Mouse (Mus musculus) embryo, embryonic 11 days (tissue): Measurements from ENCODE around the gene Ttc8.
"Not testable (repeated sequence)": the region's sequence is repeated elsewhere in the genome, so short reads cannot be mapped to it uniquely, and the experiment has no call there.

Source experiments
- DNase-seq: peaks from one replicate; pipeline ENCODE4 v3.0.0-alpha.2; 2015

The Ttc8 gene

GRCm38 (mm10) chr12:98920194-98920991 lies at the start of gene Ttc8:
TSS of gene Ttc8 (plus strand) at chr12:98920574.
- peak; percentile 95 for DNase-seq

DNA sequence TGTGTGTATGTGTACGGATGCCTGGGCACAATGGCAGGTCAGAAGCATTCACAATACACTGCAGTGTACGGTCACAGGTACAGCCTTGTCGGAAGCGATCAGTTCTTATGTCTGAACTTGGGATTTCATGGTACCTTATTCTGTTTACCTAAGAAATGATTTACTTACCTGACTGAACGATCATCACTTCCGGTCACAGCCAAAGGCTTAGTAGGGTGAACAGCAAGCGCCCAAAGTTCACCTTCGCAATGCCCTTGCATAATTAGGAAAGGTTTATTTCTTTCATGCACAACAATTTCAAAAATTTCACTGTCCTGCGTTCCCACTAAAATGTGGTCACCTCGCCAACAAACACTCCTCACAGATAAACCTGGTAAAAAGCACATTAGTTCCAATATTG lies 47.5 kb upstream of the Ttc8 start:
- DNase-seq: no peak

DNA sequence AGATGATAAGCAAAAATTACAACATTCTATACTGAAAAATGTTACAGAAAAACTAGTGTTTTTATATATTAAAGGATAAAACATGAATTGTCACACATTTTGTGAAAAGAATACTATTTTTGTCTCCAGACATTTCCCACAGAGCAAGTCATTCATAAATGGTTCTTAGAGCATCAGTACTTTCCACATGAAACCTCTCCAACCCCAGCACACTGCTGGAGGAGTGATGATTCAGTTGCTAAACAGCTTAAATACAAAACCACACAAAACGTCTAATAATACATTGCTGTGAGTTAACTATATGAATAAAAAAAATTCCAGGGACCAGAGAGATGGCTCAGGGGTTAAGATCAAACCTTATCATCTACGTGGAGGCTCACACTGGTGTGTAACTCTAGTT lies 45.2 kb upstream of the Ttc8 start:
- DNase-seq: no peak

DNA sequence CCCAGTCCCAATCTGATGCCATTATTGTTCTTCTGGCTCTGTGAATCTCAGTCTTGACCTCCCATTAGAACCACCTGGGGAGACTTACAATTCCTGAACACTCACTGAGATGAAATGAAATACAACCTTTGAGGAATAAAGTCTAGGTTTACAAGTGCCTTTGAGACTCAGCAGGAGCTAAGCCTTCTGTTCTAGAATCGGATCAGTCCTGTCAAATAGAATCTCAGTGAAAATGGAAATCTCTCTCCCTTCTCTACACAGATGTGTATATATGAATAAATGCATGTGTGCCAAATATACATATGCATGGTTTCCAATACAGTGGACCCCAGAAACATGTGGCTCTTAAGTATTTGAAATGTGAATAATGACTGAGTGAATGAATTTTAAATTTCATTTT lies 41.7 kb upstream of the Ttc8 start:
- DNase-seq: no peak

- no peak for DNase-seq
These were observed 38.6 kb upstream of the Ttc8 start for GRCm38 (mm10) chr12:98881796-98882195.

DNA sequence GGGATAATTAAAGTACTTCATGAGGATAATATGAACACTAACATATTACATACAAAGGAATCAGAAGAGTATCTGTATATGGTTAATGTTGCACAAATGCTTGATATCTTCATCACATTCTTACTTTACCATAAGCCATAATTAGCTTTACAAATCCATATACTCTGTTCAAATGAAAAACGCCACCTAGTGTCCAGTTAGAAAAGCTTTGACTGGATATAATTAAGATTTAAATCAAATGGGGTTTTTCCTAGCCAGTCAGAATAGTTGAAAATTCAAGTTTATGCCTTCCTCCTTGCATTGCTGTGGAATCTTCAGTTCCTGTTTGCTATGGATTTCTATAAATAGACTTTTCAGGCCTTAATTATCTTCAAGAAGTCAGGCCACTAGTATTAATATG lies 35.9 kb upstream of the Ttc8 start:
- DNase-seq: peak; percentile 66

- DNase-seq: no peak
These were observed 23.6 kb upstream of the Ttc8 start for GRCm38 (mm10) chr12:98896761-98897160.

- no peak for DNase-seq
These were observed 20.7 kb upstream of the Ttc8 start for GRCm38 (mm10) chr12:98899676-98900075.

DNA sequence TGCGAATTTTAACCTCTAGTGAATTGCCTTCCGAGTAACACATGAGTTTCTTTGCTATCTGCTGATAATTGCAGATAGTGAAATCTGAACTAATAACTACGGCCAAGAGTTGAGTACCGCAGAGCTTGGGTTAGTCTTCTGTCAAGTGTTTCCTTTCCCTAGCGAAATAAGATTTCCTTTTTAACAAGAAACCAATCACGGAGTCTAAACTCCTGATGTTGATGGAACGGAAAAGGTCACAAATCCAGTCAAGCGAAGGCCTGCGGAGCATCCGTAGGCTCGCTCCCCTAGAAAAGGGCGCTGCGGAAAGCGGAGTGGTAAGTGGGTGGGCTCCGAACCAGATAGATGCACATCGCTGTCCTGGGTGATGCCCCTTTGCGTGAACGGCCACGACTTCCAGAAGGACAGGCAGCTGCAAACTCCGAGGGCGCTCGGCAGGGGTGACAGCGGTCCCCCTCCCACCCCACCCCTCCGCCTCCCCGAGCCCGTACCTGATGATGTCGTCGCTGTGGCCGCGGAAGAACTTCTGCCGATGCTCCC lies 20.0 kb upstream of the Ttc8 start:
- peak; percentile 63 for DNase-seq

GRCm38 (mm10) chr12:98900881-98901801 lies 19.2 kb upstream of the Ttc8 start, which contains the start of gene Eml5:
TSS of gene Eml5 (minus strand) at chr12:98901484.
- peak; percentile 92 for DNase-seq

DNA sequence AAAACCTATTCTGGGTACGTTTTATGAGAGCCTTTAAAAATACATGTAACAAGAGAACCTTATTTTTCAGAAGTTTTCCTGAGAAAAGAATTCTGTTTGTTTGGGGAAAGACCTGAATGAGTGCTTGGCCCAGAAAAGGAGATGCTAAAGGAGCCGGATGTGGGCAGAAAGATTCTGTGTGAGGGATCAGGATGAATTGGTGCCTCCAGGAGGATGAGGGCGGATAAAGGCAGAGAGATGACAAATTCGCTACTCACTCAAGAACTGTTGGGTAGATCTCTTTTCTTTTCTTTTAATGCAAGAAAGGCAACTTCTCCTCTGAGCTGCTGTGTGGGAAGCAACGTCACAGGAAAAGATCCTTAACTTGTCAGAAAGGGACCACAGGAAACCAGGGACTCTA lies 14.9 kb upstream of the Ttc8 start:
- no peak for DNase-seq

DNA sequence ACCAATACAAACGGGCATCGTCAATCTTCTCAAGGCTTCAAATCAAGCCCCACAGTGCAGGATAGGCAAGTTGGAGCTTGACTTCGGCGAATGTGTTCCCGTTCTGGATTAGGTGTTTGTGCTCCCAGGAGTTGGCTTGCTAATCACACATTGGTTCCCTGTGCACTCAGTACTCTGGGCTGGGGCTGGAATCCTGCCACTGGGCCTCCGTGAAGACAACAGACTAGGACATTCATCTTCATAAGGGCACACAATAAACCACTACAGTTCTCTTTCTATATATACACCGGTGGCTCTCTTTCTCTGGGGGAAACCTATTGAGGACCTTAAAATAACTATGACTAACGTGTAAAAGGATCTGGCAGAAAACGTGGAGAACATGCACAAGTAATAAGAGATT lies 10.3 kb upstream of the Ttc8 start:
- DNase-seq: no peak

- DNase-seq: no peak
These were observed 10.8 kb downstream of the Ttc8 start for GRCm38 (mm10) chr12:98931174-98931573.

- DNase-seq: no peak
These were observed 12.1 kb downstream of the Ttc8 start for GRCm38 (mm10) chr12:98932441-98932840.

GRCm38 (mm10) chr12:98932856-98933255 lies 12.5 kb downstream of the Ttc8 start:
- DNase-seq: no peak

GRCm38 (mm10) chr12:98951295-98951694 lies 30.9 kb downstream of the Ttc8 start:
- DNase-seq: not testable (repeated sequence)

DNA sequence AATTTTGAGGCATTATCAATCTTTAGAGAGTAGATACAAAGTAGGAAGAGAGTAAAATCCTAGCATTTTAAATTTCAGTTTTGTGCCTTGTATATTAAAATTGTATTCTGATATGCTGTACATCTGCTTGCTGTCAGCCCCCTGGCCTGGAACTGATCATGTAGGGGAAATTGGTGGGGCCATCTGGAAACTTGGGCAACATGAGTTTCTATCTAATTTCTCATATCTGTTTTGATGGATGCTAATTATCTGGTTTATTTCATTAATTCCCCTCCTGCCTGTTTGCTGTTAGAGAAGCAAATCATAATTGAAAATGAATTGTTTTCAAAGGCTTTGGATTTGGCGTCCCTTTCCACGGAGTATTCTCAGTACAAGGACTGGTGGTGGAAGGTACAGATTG lies 36.6 kb downstream of the Ttc8 start:
- DNase-seq: no peak

DNA sequence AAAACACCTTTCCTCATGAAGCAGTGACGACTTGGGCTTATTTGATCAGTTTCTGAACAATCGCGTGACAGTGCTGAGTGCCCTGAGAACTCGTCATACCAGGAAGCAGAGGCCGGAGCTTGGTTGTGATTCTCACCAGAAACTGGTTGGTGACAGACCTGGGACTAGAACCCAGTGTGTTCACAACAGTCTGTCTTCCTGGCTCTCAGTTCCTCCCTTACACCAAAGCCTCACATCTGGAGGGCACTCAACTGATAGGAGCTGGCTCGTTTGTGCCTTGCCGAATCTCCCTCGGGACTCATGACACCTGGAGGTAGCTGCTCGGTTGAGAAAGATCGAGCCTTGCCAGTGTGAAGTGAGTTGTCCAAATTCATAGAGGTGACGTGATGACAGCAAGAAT lies 37.1 kb downstream of the Ttc8 start:
- no peak for DNase-seq

GRCm38 (mm10) chr12:98961008-98961407 lies 40.6 kb downstream of the Ttc8 start:
- no peak for DNase-seq

GRCm38 (mm10) chr12:98961415-98961814 lies 41.0 kb downstream of the Ttc8 start:
- no peak for DNase-seq

DNA sequence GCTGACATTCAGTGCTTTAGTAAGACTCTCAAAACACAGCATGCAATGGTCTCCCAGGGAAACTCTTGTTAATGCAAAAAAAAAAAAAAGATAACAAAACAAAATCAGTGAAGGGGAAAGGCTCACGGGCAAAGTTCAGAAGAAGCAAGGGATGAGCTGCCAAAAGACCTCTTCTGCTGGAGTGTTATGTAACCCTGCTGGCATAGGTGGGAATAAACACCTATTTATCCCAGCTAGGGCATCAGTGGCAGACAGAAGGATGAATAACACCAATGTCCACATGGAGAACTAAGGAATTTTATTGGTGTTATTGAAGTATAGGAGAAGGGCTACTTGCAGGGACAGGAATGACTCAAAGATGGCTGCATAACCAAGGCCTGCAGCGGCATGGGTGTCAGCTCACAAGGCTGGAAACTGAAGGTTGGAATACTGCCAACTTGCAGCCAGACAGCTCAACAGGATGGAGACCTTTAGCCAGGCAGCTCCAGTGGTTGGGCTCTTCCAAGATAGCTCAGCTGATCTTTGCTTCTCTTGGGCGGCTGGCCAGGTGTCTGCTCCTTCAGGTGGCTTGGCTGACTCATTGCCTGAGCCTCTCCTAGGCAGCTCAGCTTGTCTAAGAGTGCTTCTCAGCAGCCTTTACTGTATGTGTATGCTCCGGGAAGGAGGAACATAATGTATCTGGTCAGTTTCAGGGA lies 45.2 kb downstream of the Ttc8 start:
- DNase-seq: no peak

DNA sequence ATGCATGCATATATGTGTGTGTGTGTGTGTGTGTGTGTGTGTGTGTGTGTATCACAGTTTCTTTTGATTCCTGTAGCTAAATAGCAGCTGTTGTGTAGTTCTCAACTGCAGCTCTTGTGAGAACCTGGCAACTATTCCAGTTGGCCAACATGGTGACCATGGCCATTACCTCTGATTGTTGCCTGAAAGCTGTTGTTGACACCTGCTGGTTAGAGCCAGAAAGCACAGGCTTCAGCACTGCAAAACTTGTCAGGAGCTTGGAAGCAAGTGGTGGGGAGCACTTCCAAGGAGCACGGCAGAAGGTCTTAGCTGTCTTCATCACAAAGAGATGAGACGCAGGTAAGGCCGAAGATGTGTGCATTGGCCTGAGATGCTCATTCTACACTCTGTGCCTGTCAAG lies 51.9 kb downstream of the Ttc8 start:
- DNase-seq: no peak

- DNase-seq: no peak
These were observed 53.1 kb downstream of the Ttc8 start for GRCm38 (mm10) chr12:98973461-98973860.
